Comparison of ENCODE assay signal across 26 mouse cellular contexts in genomic region chr8:45595983-45596382, GRCm38 (mm10).
DNase-seq lines count a peak whose midpoint lies in the region; ATAC-seq and TF ChIP-seq lines count a peak whose summit lies in the region.
"Had no signal": no experiment of that assay in that cellular context is flagged by ENCODE, and none has a peak within 500 bp of the region (broad histone marks: within the 10 kb centered on the region; RNA-seq: fewer than 3 reads in every experiment).

No protein-coding gene starts in this region.

- no peaks in the 10 kb centered on the region for H3K9me3 ChIP-seq in liver, embryonic 11.5 days (ENCODE audit: control insufficient read depth, low read length)
- H3K9me3 ChIP-seq: embryonic facial prominence, embryonic 10.5 days; embryonic facial prominence, embryonic 15.5 days; forebrain, embryonic 13.5 days; heart, embryonic 15.5 days; kidney, embryonic 15.5 days; liver, embryonic 15.5 days; midbrain, embryonic 10.5 days; neural tube, embryonic 12.5 days had no signal

- peaks cover 2% of the 10 kb centered on the region for H3K4me1 ChIP-seq in liver, adult 2 months (ENCODE audit: control insufficient read depth, insufficient read depth, low read length)
- H3K4me1 ChIP-seq in liver, embryonic 11.5 days (replicated peaks; ENCODE audit: control insufficient read depth, insufficient read depth, low read length) = no peaks in the 10 kb centered on the region
- no peaks in the 10 kb centered on the region for H3K4me1 ChIP-seq in testis, adult 2 months (ENCODE audit: control insufficient read depth, insufficient read depth, low read length)
- H3K4me1 ChIP-seq: embryonic facial prominence, embryonic 10.5 days; forebrain, embryonic 13.5 days; liver, embryonic 15.5 days; neural tube, embryonic 12.5 days had no signal

- 39% methylated on average over 1 of the region's 1 CpGs for WGBS in liver, adult 2 months
- WGBS in liver, embryonic 11.5 days = 69% methylated on average over 1 of the region's 1 CpGs

- DNase-seq in liver, adult 2 months (ENCODE audit: extremely low read depth, low read depth, low spot score) = peak; percentile 85
- DNase-seq in liver, embryonic 11.5 days (ENCODE audit: low spot score) = no peak
- no peak for DNase-seq in testis, postnatal 14 days (ENCODE audit: low spot score)
- DNase-seq in lung, postnatal 14 days = peak; percentile 37
- DNase-seq in cerebellum, postnatal 36 days = no peak
- no peak for DNase-seq in layer of hippocampus, adult 9-11 months
- DNase-seq: adrenal gland, postnatal 25 days; cerebellum, adult 11-12 months; cerebellum, postnatal 10 days; gastrocnemius, postnatal 10 days; kidney, adult 18-20 months; kidney, postnatal 25 days; layer of hippocampus, postnatal 36 days; left cerebral cortex, postnatal 4 days had no signal

- no peaks in the 10 kb centered on the region for H3K79me2 ChIP-seq in liver, adult 2 months (ENCODE audit: control insufficient read depth, insufficient read depth, low read length)

- no peak overlapping the region for H3K9ac ChIP-seq in liver, adult 2 months (ENCODE audit: low read depth, low read length)
- H3K9ac ChIP-seq in liver, embryonic 11.5 days (ENCODE audit: low read depth, low read length) = no peak overlapping the region
- H3K9ac ChIP-seq: embryonic facial prominence, embryonic 15.5 days; forebrain, embryonic 13.5 days; heart, embryonic 15.5 days; kidney, embryonic 15.5 days; liver, embryonic 15.5 days; neural tube, embryonic 12.5 days had no signal

- TF ChIP-seq CTCF in liver, adult 2 months (IDR thresholded peaks at IDR 0.05; ENCODE audit: low read depth, low read length) = no peak
- no peak for TF ChIP-seq CTCF in testis, adult 2 months (IDR thresholded peaks at IDR 0.05; ENCODE audit: control insufficient read depth, insufficient read depth, insufficient replicate concordance, low read depth, low read length)

- no peak for TF ChIP-seq POLR2A in liver, adult 2 months (IDR thresholded peaks at IDR 0.05; ENCODE audit: extremely low read depth, insufficient read depth, low read length)
- TF ChIP-seq POLR2A in testis, adult 2 months (IDR thresholded peaks at IDR 0.05; ENCODE audit: control insufficient read depth, low read depth, low read length) = no peak

- H3K27me3 ChIP-seq in liver, adult 2 months (ENCODE audit: control insufficient read depth, insufficient read depth, low read length) = no peaks in the 10 kb centered on the region
- H3K27me3 ChIP-seq in liver, embryonic 11.5 days (replicated peaks; ENCODE audit: control insufficient read depth, insufficient read depth, low read length) = no peaks in the 10 kb centered on the region
- H3K27me3 ChIP-seq in testis, adult 2 months (ENCODE audit: control insufficient read depth, insufficient read depth, low read length) = no peaks in the 10 kb centered on the region
- H3K27me3 ChIP-seq: embryonic facial prominence, embryonic 15.5 days; forebrain, embryonic 13.5 days; heart, embryonic 15.5 days; kidney, embryonic 15.5 days; liver, embryonic 15.5 days; neural tube, embryonic 12.5 days had no signal

- no peaks in the 10 kb centered on the region for H3K36me3 ChIP-seq in liver, adult 2 months (ENCODE audit: control insufficient read depth, insufficient read depth, low read length)
- H3K36me3 ChIP-seq in liver, embryonic 11.5 days (ENCODE audit: control insufficient read depth, insufficient read depth, low read length) = no peaks in the 10 kb centered on the region
- no peaks in the 10 kb centered on the region for H3K36me3 ChIP-seq in testis, adult 2 months (ENCODE audit: control insufficient read depth, insufficient read depth, low read length)
- H3K36me3 ChIP-seq: embryonic facial prominence, embryonic 10.5 days; embryonic facial prominence, embryonic 15.5 days; heart, embryonic 15.5 days; kidney, embryonic 15.5 days; liver, embryonic 15.5 days; midbrain, embryonic 10.5 days; neural tube, embryonic 12.5 days had no signal

- no peak overlapping the region for H3K4me2 ChIP-seq in liver, embryonic 11.5 days
- H3K4me2 ChIP-seq: embryonic facial prominence, embryonic 15.5 days; forebrain, embryonic 13.5 days; heart, embryonic 15.5 days; kidney, embryonic 15.5 days; liver, embryonic 15.5 days; neural tube, embryonic 12.5 days had no signal

- peak overlapping the region; percentile 31 for H3K27ac ChIP-seq in liver, adult 2 months (replicated peaks; ENCODE audit: insufficient read depth, low read depth, low read length)
- no peak overlapping the region for H3K27ac ChIP-seq in liver, embryonic 11.5 days (ENCODE audit: low read depth, low read length)
- no peak overlapping the region for H3K27ac ChIP-seq in testis, adult 2 months (ENCODE audit: control insufficient read depth, insufficient read depth, low read depth, low read length)
- H3K27ac ChIP-seq: embryonic facial prominence, embryonic 10.5 days; embryonic facial prominence, embryonic 15.5 days; forebrain, embryonic 13.5 days; heart, embryonic 15.5 days; kidney, embryonic 15.5 days; liver, embryonic 15.5 days; midbrain, embryonic 10.5 days; neural tube, embryonic 12.5 days had no signal

- ATAC-seq in liver, embryonic 11.5 days (replicated peaks; ENCODE audit: low FRiP score) = no peak
- ATAC-seq: CD4-positive, CD25-positive, alpha-beta regulatory T cell, adult 4 months; forebrain, embryonic 13.5 days; hindbrain, embryonic 16.5 days had no signal

- no peak overlapping the region for H3K4me3 ChIP-seq in liver, adult 2 months (ENCODE audit: insufficient read depth, low read depth, low read length)
- H3K4me3 ChIP-seq in liver, embryonic 11.5 days (ENCODE audit: low read depth, low read length) = no peak overlapping the region
- peak overlapping the region; percentile 69 for H3K4me3 ChIP-seq in testis, adult 2 months (ENCODE audit: control insufficient read depth, low read depth, low read length)
- H3K4me3 ChIP-seq: embryonic facial prominence, embryonic 10.5 days; embryonic facial prominence, embryonic 15.5 days; forebrain, embryonic 13.5 days; heart, embryonic 15.5 days; kidney, embryonic 15.5 days; liver, embryonic 15.5 days; midbrain, embryonic 10.5 days; myocyte; neural tube, embryonic 12.5 days had no signal

Comparison
In these comparisons a context has a peak if more than half of its experiments do, and no peak if none do; other contexts are left out.
1. DNase-seq: peak in liver, adult 2 months (single experiment) and lung, postnatal 14 days (single experiment); none in liver, embryonic 11.5 days (single experiment), testis, postnatal 14 days (single experiment), cerebellum, postnatal 36 days (0 of 2) and layer of hippocampus, adult 9-11 months (single experiment).